Mouse (Mus musculus): Measurements from ENCODE around the gene Dnajb13. TPM values are rescaled to one million over a fixed set of nuclear protein-coding genes. Genes with fewer than 3 reads are reported as not detected.

Gene Dnajb13
- polyA plus RNA-seq (2012; rRNA removed) = 8.3 and 15.2 TPM in 2 replicates

DNA sequence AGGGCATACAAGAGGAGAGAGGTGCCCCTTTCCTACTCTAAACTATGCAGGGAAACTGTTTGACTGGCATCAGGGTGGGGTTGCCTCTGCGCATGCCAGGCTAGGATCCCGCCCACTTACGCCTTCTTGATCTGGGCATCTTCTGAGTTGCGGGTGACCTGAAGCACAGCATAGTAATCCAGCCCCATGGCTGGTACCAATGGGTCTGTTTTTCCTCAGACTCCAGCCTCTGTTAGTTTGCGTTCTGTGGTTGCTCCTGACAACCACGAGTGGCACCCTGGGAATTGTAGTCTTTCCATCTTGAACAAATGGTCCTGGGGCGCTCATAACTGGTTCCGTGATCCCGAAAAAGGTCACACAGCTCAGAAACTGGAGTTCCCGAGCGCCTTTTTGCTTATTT lies at the start of gene Dnajb13:
Gene Dnajb13 (minus strand): TSS at position 388 of the 400 bp plus-strand sequence.
- Histone ChIP-seq H3K4me3 (replicated peaks; ENCODE audit: extremely low read depth, low read depth, low read length) (no peak within 1 kb of the TSS), H3K4me1 (ENCODE audit: control insufficient read depth, insufficient read depth, low read length) (no peaks in the 10 kb centered on the region)
- TF ChIP-seq POLR2A (IDR thresholded peaks at IDR 0.05; ENCODE audit: borderline replicate concordance, extremely low read depth, low read depth, low read length) = no peak
- no peak for TF ChIP-seq CTCF (IDR thresholded peaks at IDR 0.05; ENCODE audit: insufficient read depth, low read length)
- WGBS = 51% methylated on average over 11 of the region's 11 CpGs
- DNase-seq = no peak

DNA sequence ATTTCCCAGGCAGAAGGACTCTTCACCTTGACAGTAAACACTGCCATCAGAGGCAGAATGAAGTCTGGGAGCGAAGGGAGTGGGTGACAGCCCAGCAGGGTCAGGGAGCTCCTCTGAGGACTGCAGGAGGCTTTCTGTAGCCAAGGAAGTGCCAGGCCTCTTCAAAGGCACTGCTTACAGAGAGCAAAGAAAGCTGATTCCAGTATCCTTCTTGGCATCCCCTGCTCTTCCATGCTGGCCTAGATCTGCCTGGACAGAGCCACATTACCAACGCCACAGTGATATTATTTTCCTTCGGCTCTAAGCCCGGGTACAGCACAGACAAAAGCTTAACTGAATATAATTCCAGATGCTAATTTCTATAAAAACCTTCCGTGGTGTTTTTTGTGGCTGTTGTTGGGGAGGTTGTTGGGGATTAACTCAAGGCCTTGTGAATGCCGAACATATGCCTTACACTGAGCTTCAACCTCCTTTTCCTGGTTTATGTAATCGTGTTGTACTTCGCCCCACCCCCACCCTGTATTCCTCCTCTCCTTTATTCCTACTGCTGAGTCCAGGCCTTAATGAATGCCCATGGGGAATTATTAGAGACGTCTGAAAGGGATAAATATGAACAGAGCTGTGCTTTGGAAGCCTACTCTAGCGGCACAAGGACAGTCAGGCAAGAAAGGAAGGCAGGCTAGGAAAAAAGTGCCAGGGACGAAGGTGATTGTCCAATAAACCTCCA lies 47.3 kb upstream of the Dnajb13 start:
- TF ChIP-seq POLR2A (IDR thresholded peaks at IDR 0.05; ENCODE audit: borderline replicate concordance, extremely low read depth, low read depth, low read length) (no peak), CTCF (IDR thresholded peaks at IDR 0.05; ENCODE audit: insufficient read depth, low read length) (no peak)
- WGBS = 74% methylated on average over 11 of the region's 11 CpGs
- peak; percentile 15 for DNase-seq
- Histone ChIP-seq H3K4me1 (ENCODE audit: control insufficient read depth, insufficient read depth, low read length) (no peaks in the 10 kb centered on the region), H3K4me3 (replicated peaks; ENCODE audit: extremely low read depth, low read depth, low read length) (no peak overlapping the region)

DNA sequence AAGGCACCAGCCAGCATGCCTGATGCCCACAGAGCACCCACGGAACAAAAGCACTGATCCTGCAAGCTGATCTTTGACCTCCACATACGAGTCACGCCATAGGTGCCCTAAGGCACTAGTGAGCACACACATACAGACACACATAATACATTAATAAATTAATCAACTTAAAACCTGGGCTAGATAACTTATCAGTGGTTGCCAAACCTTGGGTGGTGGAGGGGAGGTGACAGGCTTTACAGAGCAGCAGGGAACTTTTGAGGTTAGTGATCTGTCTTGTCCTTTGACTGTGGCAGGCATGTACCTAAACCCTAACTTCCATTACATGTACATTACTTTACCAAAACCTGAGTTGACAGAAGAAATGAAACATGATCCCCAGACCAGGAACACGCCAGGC lies 44.6 kb upstream of the Dnajb13 start:
- TF ChIP-seq POLR2A (IDR thresholded peaks at IDR 0.05; ENCODE audit: borderline replicate concordance, extremely low read depth, low read depth, low read length) = no peak
- no peak for TF ChIP-seq CTCF (IDR thresholded peaks at IDR 0.05; ENCODE audit: insufficient read depth, low read length)
- 85% methylated on average over 4 of the region's 4 CpGs for WGBS
- no peaks in the 10 kb centered on the region for H3K4me1 ChIP-seq (ENCODE audit: control insufficient read depth, insufficient read depth, low read length)
- no peak overlapping the region for H3K4me3 ChIP-seq (replicated peaks; ENCODE audit: extremely low read depth, low read depth, low read length)
- DNase-seq = no peak

DNA sequence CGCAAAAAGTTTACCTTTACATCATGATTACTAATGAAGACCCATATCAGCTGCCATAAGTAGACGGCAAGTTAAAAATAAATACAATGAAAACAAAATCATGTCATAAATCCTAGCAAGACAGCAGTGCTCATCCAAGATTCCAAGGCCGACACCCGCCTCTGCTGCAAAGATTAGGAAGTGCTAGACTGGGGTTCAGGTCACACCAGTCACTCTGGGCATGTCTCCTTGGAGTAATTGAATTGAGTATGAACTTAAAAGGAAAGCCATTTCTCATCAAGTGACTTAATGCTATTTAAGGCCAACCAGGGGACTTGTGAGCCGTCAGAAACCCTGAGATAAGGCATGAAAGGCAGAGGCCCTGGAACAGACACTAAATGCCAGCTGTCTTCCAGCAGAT lies 42.5 kb upstream of the Dnajb13 start:
- WGBS = 70% methylated on average over 5 of the region's 5 CpGs
- no peak for DNase-seq
- TF ChIP-seq POLR2A (IDR thresholded peaks at IDR 0.05; ENCODE audit: borderline replicate concordance, extremely low read depth, low read depth, low read length) = no peak
- TF ChIP-seq CTCF (IDR thresholded peaks at IDR 0.05; ENCODE audit: insufficient read depth, low read length) = no peak
- H3K4me3 ChIP-seq (replicated peaks; ENCODE audit: extremely low read depth, low read depth, low read length) = no peak overlapping the region
- H3K4me1 ChIP-seq (ENCODE audit: control insufficient read depth, insufficient read depth, low read length) = no peaks in the 10 kb centered on the region

DNA sequence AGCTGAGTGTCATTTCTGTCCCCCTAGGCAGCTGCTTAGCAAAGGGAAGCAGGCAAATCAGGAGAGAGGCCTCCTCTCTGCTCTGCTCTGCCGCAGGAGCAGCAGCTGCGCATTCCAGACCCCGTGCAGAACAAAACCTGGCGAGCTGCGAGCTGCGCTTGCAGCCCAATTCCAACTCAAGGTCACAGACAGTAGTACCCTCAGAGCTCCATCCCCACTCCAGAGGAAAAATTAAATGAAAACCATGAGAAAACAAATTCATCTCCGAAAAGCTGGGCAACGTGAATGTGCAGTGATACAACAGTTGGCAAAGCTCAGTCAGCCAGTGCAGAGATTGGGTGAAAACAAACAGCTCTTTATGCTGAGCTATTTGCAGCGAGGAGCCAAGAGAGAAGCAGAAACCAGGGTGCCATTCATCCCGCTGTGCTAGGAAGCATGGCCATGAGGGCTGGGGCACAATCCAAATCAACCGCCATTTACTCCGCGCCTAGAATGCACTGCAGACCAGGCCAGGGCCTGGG lies 40.7 kb upstream of the Dnajb13 start:
- no peaks in the 10 kb centered on the region for H3K4me1 ChIP-seq (ENCODE audit: control insufficient read depth, insufficient read depth, low read length)
- no peak for DNase-seq
- no peak overlapping the region for H3K4me3 ChIP-seq (replicated peaks; ENCODE audit: extremely low read depth, low read depth, low read length)
- 62% methylated on average over 13 of the region's 13 CpGs for WGBS
- TF ChIP-seq POLR2A (IDR thresholded peaks at IDR 0.05; ENCODE audit: borderline replicate concordance, extremely low read depth, low read depth, low read length) = no peak
- no peak for TF ChIP-seq CTCF (IDR thresholded peaks at IDR 0.05; ENCODE audit: insufficient read depth, low read length)

DNA sequence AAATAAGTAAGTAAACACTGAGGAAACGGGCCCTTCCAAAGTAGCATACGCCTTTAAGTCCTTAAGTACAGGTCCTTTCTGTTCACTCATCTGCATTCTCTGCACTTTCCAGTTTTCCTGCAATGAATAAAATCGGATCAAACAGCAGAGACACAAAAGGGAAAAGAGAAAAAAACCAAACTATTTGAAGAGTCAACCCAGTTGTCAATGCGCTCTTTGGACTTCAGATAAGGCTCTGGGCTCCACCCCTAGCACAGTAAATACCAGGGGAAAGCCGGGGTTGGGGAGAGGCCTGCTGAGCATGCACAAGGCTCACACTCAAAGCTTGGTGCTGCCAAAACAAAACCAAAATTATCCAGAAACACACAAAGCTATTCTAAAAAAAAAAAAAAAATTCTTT lies 40.2 kb upstream of the Dnajb13 start:
- DNase-seq = no peak
- TF ChIP-seq POLR2A (IDR thresholded peaks at IDR 0.05; ENCODE audit: borderline replicate concordance, extremely low read depth, low read depth, low read length) (no peak), CTCF (IDR thresholded peaks at IDR 0.05; ENCODE audit: insufficient read depth, low read length) (no peak)
- Histone ChIP-seq H3K4me3 (replicated peaks; ENCODE audit: extremely low read depth, low read depth, low read length) (no peak overlapping the region), H3K4me1 (ENCODE audit: control insufficient read depth, insufficient read depth, low read length) (no peaks in the 10 kb centered on the region)
- WGBS = 65% methylated on average over 5 of the region's 5 CpGs

DNA sequence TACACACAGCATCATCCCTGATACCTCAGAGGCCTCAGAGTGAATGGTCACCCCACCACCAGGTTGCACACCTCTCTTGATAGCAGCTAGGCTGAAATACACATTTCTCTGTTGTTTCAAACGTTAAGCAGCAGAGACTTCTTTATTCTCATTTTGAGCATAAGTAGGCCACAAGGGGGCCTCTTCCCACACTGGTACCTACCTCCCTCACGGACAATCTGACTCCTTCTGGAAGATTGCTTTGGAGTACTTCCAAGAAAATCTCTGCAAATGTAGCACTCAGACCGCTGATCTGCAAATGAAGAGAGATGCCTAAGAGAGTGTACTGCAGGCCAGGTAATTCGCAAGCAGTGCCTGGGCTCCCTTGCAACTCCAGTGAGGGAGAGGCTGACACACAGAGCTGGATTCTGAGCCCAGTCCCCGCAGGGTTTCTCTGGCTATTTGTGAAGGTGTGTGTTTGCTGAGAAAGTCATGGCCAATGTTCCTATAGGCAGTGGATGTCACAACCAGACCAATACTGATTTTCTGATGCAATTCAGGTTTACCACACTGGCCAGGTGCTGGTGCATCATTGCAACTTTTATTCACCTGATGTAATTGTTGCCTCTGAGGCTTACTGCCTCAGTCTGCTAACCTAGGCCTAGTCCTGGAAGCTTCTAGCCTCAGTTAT lies 35.7 kb upstream of the Dnajb13 start:
- Histone ChIP-seq H3K4me3 (replicated peaks; ENCODE audit: extremely low read depth, low read depth, low read length) (no peak overlapping the region), H3K4me1 (ENCODE audit: control insufficient read depth, insufficient read depth, low read length) (no peaks in the 10 kb centered on the region)
- TF ChIP-seq CTCF (IDR thresholded peaks at IDR 0.05; ENCODE audit: insufficient read depth, low read length) (no peak), POLR2A (IDR thresholded peaks at IDR 0.05; ENCODE audit: borderline replicate concordance, extremely low read depth, low read depth, low read length) (no peak)
- no peak for DNase-seq
- 45% methylated on average over 5 of the region's 5 CpGs for WGBS

DNA sequence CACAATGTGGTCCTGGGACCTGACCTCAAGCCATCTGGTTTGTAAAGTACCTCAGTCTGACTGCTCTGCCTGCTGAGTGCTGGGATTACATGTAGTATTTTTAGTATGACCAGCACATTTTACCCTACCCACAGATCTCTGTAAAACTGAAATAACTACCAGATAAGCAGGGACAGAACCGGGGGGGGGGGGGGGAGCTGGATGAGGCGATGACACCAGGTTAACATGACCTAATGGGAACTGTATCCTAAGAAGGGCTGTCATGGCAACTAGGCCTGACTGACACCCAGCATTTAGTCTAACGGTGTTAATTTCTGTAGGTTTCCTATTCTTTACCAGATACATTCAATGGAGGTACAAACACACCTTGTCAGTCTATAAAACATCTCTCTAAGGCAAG lies 35.0 kb upstream of the Dnajb13 start:
- DNase-seq = no peak
- whole genome bisulfite sequencing = 88% methylated on average over 3 of the region's 3 CpGs

DNA sequence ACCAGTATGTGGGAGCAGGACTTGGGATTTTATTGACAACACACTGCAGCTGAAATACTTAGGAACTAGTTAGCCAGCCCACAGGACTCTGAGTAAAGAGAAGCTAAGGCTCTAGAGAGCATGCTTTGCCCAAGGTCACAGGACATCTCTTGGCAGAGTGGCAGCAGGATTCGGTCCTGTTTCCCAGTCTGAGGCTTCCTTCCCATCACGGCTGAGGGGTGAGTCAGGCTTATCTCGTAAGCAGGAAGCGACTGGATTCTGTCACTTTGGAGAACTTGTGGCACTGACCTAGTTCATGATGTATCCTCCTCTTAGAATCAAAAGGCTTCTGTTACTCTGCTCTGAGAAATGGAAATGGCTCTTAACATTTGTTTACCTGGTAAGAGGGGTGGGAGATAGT lies 32.9 kb upstream of the Dnajb13 start:
- H3K4me3 ChIP-seq (replicated peaks; ENCODE audit: extremely low read depth, low read depth, low read length) = no peak overlapping the region
- TF ChIP-seq CTCF (IDR thresholded peaks at IDR 0.05; ENCODE audit: insufficient read depth, low read length) (no peak), POLR2A (IDR thresholded peaks at IDR 0.05; ENCODE audit: borderline replicate concordance, extremely low read depth, low read depth, low read length) (no peak)
- no peak for DNase-seq
- 45% methylated on average over 4 of the region's 4 CpGs for WGBS
- no peaks in the 10 kb centered on the region for H3K4me1 ChIP-seq (ENCODE audit: control insufficient read depth, insufficient read depth, low read length)

More for the DNA sequence above, 35.0 kb upstream of the Dnajb13 start:
- no peak for TF ChIP-seq CTCF (IDR thresholded peaks at IDR 0.05; ENCODE audit: insufficient read depth, low read length)
- no peak for TF ChIP-seq POLR2A (IDR thresholded peaks at IDR 0.05; ENCODE audit: borderline replicate concordance, extremely low read depth, low read depth, low read length)
- no peak overlapping the region for H3K4me3 ChIP-seq (replicated peaks; ENCODE audit: extremely low read depth, low read depth, low read length)
- H3K4me1 ChIP-seq (ENCODE audit: control insufficient read depth, insufficient read depth, low read length) = no peaks in the 10 kb centered on the region

All from lung, adult 2 months (tissue).